Mouse (Mus musculus) c-Kit-positive CD71-negative TER-119-negative erythroid progenitor cells, embryonic 14.5 days (primary cell): ENCODE results near the gene Lbhd2.

Experiments
- DNase-seq: peaks from one replicate; pipeline ENCODE4 v3.0.0-alpha.2; 2013; ENCODE audit warnings: low read depth

Lbhd2 gene

GRCm38 (mm10) chr12:111448931-111449705 lies 42.5 kb downstream of the Lbhd2 start:
- DNase-seq: no peak

- no peak for DNase-seq
Measured at GRCm38 (mm10) chr12:111450359-111450758, 43.8 kb downstream of the Lbhd2 start.

- no peak for DNase-seq
Measured at GRCm38 (mm10) chr12:111451561-111451960, 45.0 kb downstream of the Lbhd2 start.

- no peak for DNase-seq
Measured at GRCm38 (mm10) chr12:111454021-111454420, 47.4 kb downstream of the Lbhd2 start.

GRCm38 (mm10) chr12:111454543-111455280 lies 48.1 kb downstream of the Lbhd2 start:
- DNase-seq: no peak

- DNase-seq: no peak
Measured at GRCm38 (mm10) chr12:111455311-111455846, 48.8 kb downstream of the Lbhd2 start.

GRCm38 (mm10) chr12:111455860-111456259 lies 49.3 kb downstream of the Lbhd2 start:
- DNase-seq: no peak

GRCm38 (mm10) chr12:111457742-111458141 lies 51.1 kb downstream of the Lbhd2 start:
- DNase-seq: no peak
